Mouse (Mus musculus) E14TG2a.4 (cell line): ENCODE data around the gene Atxn7l1.

Source experiments
- CTCF ChIP-seq: conservative IDR thresholded peaks from 2 replicates; pipeline ENCODE4 v1.5.1; 2014; ENCODE audit warnings: low read length
- NANOG ChIP-seq: IDR thresholded peaks from 2 replicates; pipeline ENCODE4 v1.6.1; 2014; ENCODE audit warnings: borderline replicate concordance, low read length, mixed read lengths
- POU5F1 ChIP-seq: IDR thresholded peaks from 2 replicates; pipeline ENCODE4 v1.6.1; 2014; ENCODE audit warnings: low read length, borderline replicate concordance

DNA sequence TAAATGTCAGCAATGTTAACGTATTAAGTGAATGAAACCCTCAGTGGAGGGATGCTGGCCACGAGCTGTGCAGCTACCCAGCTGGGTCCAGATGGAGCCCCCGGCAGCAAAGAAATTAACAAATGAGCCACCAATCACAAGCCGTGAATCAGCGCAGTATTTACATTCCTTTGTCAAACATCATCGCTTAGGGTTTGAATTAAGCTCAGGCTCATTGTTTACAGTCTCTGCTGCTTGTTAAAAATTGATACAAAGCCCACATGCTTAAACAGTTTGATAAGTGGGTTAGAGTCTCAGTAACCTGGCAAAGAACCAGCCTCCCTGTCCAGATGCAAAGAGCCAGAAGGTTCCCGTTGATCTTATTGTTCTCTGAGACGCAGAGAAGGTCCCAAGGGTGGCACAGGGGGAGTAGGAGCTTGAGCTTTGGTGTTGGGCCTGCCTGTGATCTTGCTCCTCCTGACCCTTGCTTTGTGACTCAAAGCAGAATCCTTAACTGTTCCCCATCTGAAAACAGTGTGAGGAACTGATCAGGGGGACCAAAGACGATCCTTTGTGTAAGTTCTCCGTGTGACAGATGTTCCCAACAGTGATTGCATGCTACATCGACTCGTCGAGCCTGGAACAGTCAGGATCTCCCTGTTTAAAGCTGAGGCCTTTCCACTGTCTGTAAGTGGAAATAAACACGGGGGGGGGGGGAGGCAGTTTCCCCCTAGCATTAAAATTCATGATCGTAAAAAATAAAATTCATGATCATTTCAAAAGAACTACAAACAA is 45.0 kb upstream of the Atxn7l1 start:
- TF ChIP-seq CTCF = no peak
- no peak for TF ChIP-seq NANOG
- no peak for TF ChIP-seq POU5F1
